Mouse (Mus musculus): ENCODE data around the gene Cmss1. TPM values are rescaled to one million over a fixed set of nuclear protein-coding genes. Genes with fewer than 3 reads are reported as not detected.

The Cmss1 gene
- polyA plus RNA-seq, 1 experiment = 18.8 TPM

DNA sequence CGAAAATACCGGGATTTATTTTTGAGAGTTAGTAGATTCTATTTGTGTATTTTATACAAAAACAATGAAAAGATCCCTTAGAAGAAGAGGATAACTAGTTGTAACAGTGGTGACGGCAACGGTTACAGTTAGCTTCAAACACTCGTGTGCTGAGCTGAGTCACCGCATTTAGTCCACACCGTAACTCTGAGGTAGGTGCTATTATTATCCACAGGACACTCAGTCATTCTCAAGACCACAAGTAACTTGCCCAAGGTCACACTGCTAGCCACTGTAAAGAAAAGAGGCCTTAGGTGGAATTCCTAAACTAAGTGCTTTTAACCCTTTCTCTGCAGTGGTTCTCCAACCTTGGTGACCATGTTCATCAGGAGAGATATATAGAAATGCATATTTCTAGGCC, 79.8 kb downstream of the Cmss1 start:
- H3K4me3 ChIP-seq (replicated peaks; ENCODE audit: control insufficient read depth, low read depth, low read length) = no peak overlapping the region
- WGBS = 65% methylated on average over 7 of the region's 7 CpGs
- TF ChIP-seq CTCF (IDR thresholded peaks at IDR 0.05; ENCODE audit: control insufficient read depth, insufficient read depth, low read length) (no peak), POLR2A (IDR thresholded peaks at IDR 0.05; ENCODE audit: borderline replicate concordance, control insufficient read depth, low read depth, low read length) (no peak)
- no peaks in the 10 kb centered on the region for H3K4me1 ChIP-seq (ENCODE audit: control insufficient read depth, insufficient read depth, low read length)
- no peak overlapping the region for H3K27ac ChIP-seq (ENCODE audit: control insufficient read depth, insufficient read depth, low read depth, low read length, poor library complexity)

DNA sequence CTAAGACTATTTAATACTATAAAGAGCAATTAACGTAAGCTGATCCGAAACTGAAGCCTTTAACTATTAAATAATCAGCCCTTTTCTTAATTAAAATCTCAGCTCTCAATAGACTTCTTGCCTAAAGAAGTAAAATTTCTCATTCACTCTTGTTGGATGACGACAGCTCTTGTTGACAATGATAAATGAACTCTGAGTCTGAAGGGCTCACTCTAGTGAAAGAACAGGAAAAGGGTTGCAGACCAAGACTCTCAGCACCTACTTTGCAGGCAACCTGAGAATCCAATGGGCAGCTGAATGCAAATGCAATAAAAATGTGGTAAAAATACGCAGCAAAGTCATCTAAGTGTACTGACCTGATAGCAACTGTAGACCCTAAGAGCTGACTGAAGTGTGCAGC, 81.2 kb downstream of the Cmss1 start:
- Histone ChIP-seq H3K4me3 (replicated peaks; ENCODE audit: control insufficient read depth, low read depth, low read length) (no peak overlapping the region), H3K27ac (ENCODE audit: control insufficient read depth, insufficient read depth, low read depth, low read length, poor library complexity) (no peak overlapping the region), H3K4me1 (ENCODE audit: control insufficient read depth, insufficient read depth, low read length) (no peaks in the 10 kb centered on the region)
- TF ChIP-seq POLR2A (IDR thresholded peaks at IDR 0.05; ENCODE audit: borderline replicate concordance, control insufficient read depth, low read depth, low read length) (no peak), CTCF (IDR thresholded peaks at IDR 0.05; ENCODE audit: control insufficient read depth, insufficient read depth, low read length) (no peak)
- WGBS = 80% methylated on average over 4 of the region's 4 CpGs

DNA sequence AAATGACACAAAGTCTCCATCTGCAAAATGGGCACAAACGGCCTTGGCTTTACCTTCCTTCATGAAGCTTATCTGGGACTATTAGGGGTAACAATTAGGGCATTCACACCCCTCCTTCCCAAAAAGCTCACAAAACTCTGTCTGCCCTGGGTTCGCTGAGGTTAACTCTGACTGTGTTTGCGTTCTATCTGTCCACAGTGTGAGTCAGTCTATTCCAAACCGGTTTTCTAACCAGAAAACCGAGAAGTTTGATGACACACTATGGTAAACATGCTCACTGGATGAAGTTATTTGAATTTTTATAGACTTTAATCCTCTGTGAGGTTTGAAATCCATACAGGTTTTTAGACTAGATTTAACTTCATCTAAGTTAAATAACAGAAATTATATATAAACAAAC, 81.6 kb downstream of the Cmss1 start:
- H3K27ac ChIP-seq (ENCODE audit: control insufficient read depth, insufficient read depth, low read depth, low read length, poor library complexity) = no peak overlapping the region
- WGBS = 85% methylated on average over 5 of the region's 5 CpGs
- TF ChIP-seq CTCF (IDR thresholded peaks at IDR 0.05; ENCODE audit: control insufficient read depth, insufficient read depth, low read length) (no peak), POLR2A (IDR thresholded peaks at IDR 0.05; ENCODE audit: borderline replicate concordance, control insufficient read depth, low read depth, low read length) (no peak)
- H3K4me3 ChIP-seq (replicated peaks; ENCODE audit: control insufficient read depth, low read depth, low read length) = no peak overlapping the region
- no peaks in the 10 kb centered on the region for H3K4me1 ChIP-seq (ENCODE audit: control insufficient read depth, insufficient read depth, low read length)

DNA sequence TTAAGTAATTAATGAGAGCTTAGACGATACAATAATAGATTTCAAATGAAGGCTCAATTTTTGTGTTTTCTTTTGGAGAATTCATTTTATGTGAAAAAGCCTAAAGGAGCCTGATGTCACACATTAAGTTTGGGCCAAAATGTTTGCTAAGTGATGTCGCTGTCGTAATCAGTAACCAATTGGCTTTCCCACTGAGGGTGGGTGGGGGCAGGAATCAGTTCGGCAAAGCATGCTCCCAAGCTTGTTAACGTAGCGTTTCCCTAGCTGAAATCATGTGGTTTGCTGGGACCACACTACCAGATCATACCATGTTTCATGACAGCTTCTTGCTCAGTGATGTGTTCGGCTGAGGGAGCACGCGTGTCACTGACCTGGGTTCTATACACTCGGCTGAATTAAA, 91.0 kb downstream of the Cmss1 start:
- Histone ChIP-seq H3K27ac (ENCODE audit: control insufficient read depth, insufficient read depth, low read depth, low read length, poor library complexity) (no peak overlapping the region), H3K4me1 (ENCODE audit: control insufficient read depth, insufficient read depth, low read length) (no peaks in the 10 kb centered on the region), H3K4me3 (replicated peaks; ENCODE audit: control insufficient read depth, low read depth, low read length) (no peak overlapping the region)
- 90% methylated on average over 10 of the region's 10 CpGs for WGBS
- TF ChIP-seq CTCF (IDR thresholded peaks at IDR 0.05; ENCODE audit: control insufficient read depth, insufficient read depth, low read length) = no peak
- TF ChIP-seq POLR2A (IDR thresholded peaks at IDR 0.05; ENCODE audit: borderline replicate concordance, control insufficient read depth, low read depth, low read length) = no peak

DNA sequence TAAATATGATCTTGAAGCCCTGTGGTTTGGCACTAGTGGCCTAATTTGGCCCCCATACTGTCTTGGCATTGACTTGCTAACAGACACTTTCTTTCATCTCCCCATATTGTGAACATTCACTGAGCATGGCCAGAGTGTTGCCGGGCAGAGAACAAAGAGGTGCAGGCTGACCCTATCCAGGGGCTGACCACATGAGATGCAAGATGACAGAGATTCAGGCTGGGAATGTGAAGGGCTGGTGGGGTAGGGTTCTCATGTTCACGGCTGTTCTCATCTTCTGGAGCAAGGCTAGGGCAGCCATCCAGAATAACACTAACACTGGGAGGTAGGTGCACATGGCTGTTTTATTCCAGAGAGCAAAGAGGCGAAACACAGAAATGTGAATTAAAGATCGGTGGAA, 92.3 kb downstream of the Cmss1 start:
- Histone ChIP-seq H3K4me3 (replicated peaks; ENCODE audit: control insufficient read depth, low read depth, low read length) (no peak overlapping the region), H3K27ac (ENCODE audit: control insufficient read depth, insufficient read depth, low read depth, low read length, poor library complexity) (no peak overlapping the region), H3K4me1 (ENCODE audit: control insufficient read depth, insufficient read depth, low read length) (no peaks in the 10 kb centered on the region)
- 86% methylated on average over 4 of the region's 4 CpGs for WGBS
- TF ChIP-seq CTCF (IDR thresholded peaks at IDR 0.05; ENCODE audit: control insufficient read depth, insufficient read depth, low read length) = no peak
- no peak for TF ChIP-seq POLR2A (IDR thresholded peaks at IDR 0.05; ENCODE audit: borderline replicate concordance, control insufficient read depth, low read depth, low read length)

DNA sequence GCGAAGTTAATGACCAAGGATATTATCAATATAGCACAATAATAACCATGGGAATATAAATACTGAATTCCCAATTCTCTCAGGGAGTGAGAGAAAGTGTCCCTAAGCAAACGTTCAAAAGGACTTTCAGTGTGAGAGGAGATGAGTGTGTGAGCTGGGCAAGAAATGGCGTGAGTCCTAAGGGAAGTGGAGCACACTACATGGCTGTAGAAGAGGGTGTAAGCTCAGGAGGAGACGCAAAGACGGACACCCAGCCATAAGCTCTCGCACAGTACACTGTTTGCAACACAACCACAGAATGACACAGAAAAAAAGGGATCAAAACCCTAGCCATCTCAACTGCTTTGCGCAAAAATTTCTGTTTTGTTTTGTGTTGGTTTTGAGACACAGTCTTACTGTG, 93.1 kb downstream of the Cmss1 start:
- H3K4me3 ChIP-seq (replicated peaks; ENCODE audit: control insufficient read depth, low read depth, low read length) = no peak overlapping the region
- no peak for TF ChIP-seq POLR2A (IDR thresholded peaks at IDR 0.05; ENCODE audit: borderline replicate concordance, control insufficient read depth, low read depth, low read length)
- TF ChIP-seq CTCF (IDR thresholded peaks at IDR 0.05; ENCODE audit: control insufficient read depth, insufficient read depth, low read length) = no peak
- H3K27ac ChIP-seq (ENCODE audit: control insufficient read depth, insufficient read depth, low read depth, low read length, poor library complexity) = no peak overlapping the region
- WGBS = 80% methylated on average over 7 of the region's 7 CpGs
- no peaks in the 10 kb centered on the region for H3K4me1 ChIP-seq (ENCODE audit: control insufficient read depth, insufficient read depth, low read length)

DNA sequence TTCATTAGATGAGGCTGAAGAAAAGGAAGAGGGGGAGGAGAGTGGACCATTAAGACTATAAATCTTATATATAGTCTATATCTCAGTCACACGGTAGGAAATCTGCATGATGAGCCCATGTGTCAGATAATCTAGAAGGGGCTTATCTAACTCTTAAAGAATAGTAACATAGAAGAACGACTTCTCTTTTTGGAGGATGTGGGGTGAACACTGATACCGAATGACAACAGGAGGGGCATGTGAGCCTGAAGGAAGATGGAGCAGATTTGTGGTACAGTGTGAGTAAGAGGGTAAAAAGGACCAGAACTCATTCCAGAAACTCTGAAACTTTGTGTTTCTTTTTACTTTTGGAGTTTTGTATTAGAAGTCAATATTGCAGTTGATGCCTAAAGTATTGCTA, 97.6 kb downstream of the Cmss1 start:
- Histone ChIP-seq H3K4me3 (replicated peaks; ENCODE audit: control insufficient read depth, low read depth, low read length) (no peak overlapping the region), H3K4me1 (ENCODE audit: control insufficient read depth, insufficient read depth, low read length) (no peaks in the 10 kb centered on the region), H3K27ac (ENCODE audit: control insufficient read depth, insufficient read depth, low read depth, low read length, poor library complexity) (no peak overlapping the region)
- 47% methylated on average over 3 of the region's 3 CpGs for WGBS
- TF ChIP-seq POLR2A (IDR thresholded peaks at IDR 0.05; ENCODE audit: borderline replicate concordance, control insufficient read depth, low read depth, low read length) (no peak), CTCF (IDR thresholded peaks at IDR 0.05; ENCODE audit: control insufficient read depth, insufficient read depth, low read length) (no peak)

DNA sequence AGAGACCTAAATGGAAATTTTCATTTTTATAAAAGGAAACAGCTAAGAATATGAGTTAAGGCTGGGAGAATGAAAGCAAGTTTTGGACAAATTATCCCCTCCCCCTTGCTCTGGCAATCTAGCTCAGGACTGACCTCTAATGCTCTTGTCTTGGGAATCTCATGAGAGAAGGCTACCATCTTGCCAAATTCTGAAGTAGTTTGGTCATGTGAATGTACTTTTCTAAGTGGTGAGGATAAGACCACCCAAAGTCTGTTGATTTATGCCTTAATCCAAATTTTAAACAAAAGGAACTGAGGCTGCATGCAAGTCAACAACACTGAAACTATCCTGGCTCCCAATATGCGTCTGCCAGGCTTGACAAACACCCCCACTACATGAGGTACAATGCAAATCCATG, 98.3 kb downstream of the Cmss1 start:
- WGBS = 83% methylated on average over 1 of the region's 1 CpGs

DNA sequence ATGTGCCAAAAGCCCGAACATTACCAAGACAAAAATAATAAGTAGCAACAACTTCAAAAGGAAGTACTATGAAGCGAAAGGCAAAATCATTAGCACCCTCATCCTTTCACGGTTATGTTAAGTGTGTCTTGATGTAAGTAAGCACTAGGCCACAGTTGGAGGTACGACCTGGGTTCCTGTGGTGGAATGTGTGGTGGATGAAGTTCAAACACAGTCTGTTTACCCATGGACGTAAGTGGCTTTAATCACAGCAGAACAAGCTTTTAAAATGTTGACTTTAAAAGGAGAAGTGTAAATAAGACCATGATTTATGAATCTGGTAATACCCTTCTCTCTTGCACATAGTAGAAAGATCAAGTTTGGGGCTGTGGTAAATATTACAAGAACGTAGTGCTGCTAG, 100.5 kb downstream of the Cmss1 start:
- no peak for TF ChIP-seq CTCF (IDR thresholded peaks at IDR 0.05; ENCODE audit: control insufficient read depth, insufficient read depth, low read length)
- no peak for TF ChIP-seq POLR2A (IDR thresholded peaks at IDR 0.05; ENCODE audit: borderline replicate concordance, control insufficient read depth, low read depth, low read length)
- H3K27ac ChIP-seq (ENCODE audit: control insufficient read depth, insufficient read depth, low read depth, low read length, poor library complexity) = no peak overlapping the region
- WGBS = 82% methylated on average over 6 of the region's 6 CpGs
- H3K4me1 ChIP-seq (ENCODE audit: control insufficient read depth, insufficient read depth, low read length) = no peaks in the 10 kb centered on the region
- H3K4me3 ChIP-seq (replicated peaks; ENCODE audit: control insufficient read depth, low read depth, low read length) = no peak overlapping the region

More for the DNA sequence above, 98.3 kb downstream of the Cmss1 start:
- H3K4me1 ChIP-seq (ENCODE audit: control insufficient read depth, insufficient read depth, low read length) = no peaks in the 10 kb centered on the region
- no peak overlapping the region for H3K27ac ChIP-seq (ENCODE audit: control insufficient read depth, insufficient read depth, low read depth, low read length, poor library complexity)
- TF ChIP-seq CTCF (IDR thresholded peaks at IDR 0.05; ENCODE audit: control insufficient read depth, insufficient read depth, low read length) = no peak
- TF ChIP-seq POLR2A (IDR thresholded peaks at IDR 0.05; ENCODE audit: borderline replicate concordance, control insufficient read depth, low read depth, low read length) = no peak
- H3K4me3 ChIP-seq (replicated peaks; ENCODE audit: control insufficient read depth, low read depth, low read length) = no peak overlapping the region

Measured in bone marrow, adult 2 months (tissue).